Mouse (Mus musculus) MN1 (cell line): ENCODE results near the gene Kalrn.

Source experiments
- DNase-seq: peaks from one replicate; pipeline ENCODE4 v3.0.0-alpha.2; 2016; ENCODE audit warnings: low spot score

Gene Kalrn

DNA sequence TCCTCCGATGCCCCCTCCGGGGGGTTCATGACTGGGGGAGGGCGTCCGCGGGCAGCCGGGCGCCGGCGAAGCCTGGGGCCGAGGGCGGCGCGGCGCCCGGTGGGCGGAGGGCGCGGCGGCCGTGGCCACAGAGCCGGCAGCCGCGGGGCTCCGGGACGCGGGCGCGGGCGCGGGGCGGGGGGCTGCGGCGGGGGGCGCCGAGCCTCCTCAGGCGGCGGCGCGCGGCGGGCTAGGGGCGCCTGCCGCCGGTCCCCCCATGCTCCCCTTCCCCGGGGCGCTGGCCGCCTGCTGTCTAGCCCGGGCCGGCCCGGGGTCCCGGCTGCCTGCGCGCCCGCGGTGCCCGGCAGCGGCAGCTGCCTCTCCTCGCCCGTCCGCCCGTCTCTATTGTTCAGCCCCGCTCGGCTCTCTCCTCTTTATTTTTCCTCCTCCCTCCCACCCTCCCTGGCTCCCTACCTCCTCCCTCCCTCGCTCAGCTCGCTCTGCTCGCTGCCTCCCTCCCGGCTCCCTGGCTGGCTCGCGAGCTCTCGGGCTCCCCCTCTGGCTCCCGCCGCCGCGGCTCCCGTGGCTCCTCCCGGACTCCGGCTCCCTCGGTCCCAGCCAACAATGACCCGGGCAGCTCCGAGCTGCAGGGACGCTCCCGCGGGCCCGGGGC is at the start of gene Kalrn:
Gene Kalrn (minus strand): TSS at position 382 of the 652 bp plus-strand sequence.
- DNase-seq: peak; percentile 86

DNA sequence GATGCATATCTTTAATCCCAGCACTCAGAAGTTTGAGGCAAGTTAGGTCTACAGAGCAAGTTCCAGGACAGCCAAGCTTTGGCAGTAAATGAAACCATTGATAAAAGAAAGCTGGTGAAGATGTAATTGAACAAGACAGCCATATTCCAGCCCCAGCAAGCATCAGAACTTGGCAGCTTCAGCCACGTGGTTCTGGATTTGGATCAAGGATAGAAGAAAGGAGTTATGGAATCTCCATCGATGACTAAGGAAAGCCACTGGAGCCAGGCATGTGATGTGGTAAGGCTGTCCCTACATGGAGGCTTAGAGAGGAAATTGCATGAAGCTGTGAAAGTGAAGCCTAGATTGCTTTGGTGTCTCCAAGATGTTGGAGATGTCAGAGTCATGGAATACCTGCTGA is 40.7 kb upstream of the Kalrn start:
- DNase-seq: no peak

DNA sequence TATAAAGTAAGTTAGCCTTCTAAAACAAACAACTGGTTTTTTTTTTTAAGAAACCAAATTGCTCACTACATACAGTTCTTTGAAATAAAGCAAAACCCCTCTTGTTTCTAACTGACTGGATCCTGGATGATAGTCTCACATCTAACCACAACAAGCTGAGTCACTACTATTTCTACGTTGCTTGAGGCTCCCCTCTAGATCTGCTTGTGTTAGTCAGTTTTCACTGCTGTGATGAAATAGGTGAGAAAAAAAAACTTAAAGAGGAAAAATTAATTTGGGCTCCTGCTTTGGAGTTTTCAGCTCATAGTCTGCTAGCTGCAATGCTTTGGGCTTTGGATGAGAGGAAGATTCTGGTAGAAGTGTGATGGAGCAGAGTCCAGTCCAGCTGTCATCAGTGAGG is 36.8 kb upstream of the Kalrn start:
- DNase-seq: no peak

DNA sequence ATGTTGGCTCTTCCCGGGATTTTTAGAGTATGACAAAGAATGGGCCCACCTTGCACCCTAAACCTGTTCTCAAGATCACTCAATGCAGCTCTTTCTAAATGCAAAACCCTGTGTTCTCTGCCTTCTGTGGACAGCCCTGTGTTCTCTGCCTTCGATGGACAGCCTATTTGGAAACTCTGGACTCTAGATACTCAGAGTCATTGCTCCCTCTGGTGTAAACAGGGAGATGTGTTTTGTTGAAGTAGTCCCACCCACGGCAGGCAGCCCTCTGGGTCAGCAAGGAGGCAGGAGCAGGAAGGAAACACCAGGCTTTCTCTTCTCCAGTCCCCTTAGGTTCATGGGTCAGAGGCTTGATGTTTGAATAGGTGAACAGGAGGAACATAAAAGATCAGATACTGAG is 32.3 kb upstream of the Kalrn start:
- peak; percentile 55 for DNase-seq

DNA sequence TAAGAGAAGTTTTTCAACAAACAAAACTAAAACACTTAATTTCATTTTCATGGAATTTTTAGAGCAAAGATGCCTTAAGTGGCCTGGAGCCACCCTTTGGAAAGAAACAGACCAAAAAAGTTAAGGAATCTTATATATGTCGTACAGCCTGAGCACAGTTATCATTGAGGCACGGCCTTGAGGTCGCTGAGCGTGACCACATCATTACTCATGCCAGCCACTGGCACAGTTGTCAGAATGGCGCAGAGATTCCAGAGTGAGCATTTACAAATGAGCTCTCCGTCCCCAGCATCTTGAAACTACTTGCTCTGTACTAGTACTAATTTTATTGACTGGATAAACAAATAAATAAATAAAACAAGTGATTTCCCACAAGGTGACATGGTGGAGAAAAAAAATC is 30.5 kb upstream of the Kalrn start:
- DNase-seq: no peak

DNA sequence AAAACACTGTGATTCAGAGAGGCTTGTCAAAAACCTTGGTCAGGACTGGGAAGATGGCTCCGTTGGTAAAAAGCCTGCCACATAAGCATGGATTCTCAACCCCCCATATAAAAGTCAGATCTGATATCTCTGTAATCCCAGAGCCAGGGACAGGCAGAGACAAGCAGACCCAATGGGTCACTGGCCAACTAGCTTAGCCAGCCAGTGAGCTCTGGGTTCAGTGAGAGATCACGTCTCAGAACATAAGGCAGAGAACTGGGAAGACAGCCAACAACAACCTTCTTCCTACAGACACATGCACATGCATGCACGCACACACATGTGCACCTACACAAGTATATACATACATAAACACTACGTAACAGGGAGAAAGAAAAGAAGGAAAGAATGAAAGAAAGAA is 29.7 kb upstream of the Kalrn start:
- DNase-seq: no peak

DNA sequence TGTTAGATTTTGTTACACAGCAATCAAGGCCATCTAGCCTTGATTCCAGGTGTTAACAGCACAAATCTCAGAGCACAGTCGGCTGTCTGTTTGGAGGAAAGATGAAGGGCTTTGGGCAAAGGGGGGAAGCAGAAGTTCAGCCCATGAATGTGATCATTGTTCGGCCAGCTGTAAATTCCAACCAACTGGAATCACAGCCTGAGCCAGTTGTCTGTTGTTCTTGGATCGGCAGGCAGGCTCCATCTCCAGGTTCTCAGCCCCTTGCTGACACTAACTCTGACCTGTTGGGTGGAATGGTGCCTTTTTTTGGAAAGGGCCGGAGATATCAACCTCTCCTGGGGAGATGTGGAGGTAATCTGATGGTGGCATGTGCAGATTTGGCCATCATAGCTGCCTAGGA is 28.6 kb upstream of the Kalrn start:
- no peak for DNase-seq

DNA sequence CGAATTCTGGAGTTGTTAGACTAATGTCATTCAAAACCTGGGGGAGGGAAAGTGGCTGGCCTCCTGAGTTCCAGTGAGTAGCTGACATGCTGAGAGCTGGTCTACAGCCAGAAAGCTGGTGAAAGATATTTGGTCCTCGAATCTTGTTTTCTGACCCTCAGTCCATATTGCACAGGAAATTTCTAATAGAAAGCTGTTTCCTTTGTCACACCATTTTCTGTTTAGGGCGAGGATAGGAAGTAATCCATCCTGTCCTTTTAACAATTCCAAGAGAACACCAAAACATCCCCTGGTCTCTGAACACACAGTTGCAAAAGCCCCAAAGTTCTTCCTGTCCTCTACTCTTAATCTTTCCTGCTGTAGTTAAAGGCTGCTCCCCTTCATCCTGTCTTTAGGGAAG is 22.0 kb upstream of the Kalrn start:
- no peak for DNase-seq

DNA sequence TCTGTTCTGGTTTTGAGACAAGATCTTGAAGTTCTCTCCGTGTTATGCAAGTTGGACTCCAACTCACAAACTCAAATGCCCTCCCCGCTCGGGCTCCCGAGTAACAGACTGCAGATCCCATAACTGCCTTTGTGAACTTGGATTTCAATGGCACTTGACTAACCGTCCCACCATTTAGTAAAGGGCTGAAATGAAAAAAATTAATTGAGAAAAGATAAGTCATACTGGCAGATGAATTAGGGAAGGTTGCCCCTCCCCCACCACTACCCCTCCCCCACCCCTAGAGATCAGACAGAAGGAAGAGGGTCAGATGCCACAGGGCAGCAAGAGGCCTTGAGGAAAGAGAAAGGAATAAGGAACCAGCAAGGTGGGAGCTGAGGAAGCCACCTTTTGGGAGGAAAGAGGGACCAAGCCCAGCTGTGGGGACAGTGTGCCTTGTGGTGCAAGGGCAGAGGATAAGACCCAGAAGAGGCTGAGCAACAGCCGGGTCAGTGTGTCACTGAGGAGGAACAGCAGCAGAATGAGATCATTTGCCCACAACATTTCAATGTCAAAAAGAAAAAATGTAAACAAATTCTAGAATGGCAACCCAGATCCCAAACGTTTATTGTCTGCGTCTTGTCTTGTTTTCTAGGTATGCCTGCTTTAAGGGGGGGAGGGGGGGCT is 21.4 kb upstream of the Kalrn start:
- no peak for DNase-seq

DNA sequence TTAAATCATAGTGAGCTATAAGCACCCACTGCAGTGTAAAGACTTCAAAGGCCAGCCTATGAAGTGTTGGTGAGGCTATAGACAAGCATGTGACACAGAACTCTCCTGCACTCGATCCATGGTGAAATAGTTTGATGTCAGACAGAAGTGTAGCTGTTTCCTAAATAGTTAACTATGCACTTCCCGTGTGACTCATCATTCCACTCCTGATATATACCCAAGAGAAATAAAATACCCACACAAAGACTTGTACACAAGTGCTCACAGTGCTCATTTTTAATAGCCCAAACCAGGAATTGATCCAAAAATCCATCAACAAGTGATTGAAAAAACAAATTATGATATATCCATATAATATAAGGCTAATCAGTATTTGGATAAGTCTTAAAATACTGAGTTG is 19.4 kb upstream of the Kalrn start:
- DNase-seq: no peak

DNA sequence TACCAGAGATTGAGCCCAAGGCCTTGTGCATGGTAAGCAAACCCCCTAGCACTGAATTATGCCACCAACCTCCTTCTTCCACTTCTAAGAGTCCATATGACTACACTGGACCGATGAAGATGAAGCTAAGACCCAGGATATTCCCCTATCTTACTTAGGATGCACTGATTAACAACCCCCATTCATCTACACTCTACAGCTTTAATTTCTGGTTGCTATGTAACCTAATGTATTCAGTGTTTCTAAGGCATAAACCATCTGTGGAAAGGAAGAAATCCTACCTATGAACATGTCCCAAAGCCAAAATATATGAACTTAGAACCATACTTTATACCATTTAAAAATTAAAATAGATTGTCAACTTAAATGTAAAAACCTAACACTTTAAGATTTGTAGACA is 18.6 kb upstream of the Kalrn start:
- no peak for DNase-seq

DNA sequence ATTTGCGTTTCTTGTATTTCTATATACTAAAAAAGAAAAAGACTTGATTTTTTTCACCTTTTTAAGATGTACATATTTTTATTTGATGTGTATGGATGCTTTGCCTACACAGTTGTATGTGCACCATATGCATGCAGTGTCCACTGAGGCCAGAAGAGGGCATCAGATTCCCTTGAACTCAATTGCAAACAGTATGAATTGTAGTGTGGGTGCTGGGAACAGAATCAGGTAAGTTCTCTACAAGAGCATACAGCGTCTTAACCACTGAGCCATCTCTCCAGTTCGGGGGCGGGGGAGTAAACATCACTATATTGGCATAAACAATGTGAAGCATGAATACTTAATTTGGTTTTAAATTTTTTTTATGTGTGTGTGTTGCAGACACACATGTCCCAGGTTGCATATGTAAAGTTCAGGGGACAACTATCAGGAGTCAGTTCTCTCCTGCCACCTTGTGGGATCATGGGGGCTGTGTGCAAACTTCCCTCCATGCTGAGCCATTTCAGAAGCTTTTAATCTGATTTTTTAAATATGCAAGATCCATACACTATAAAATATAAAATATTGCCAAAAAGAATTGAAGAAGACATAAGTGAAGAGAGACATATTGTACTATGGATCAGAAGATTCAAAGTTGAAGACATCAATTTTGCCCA is 6.5 kb upstream of the Kalrn start:
- no peak for DNase-seq

DNA sequence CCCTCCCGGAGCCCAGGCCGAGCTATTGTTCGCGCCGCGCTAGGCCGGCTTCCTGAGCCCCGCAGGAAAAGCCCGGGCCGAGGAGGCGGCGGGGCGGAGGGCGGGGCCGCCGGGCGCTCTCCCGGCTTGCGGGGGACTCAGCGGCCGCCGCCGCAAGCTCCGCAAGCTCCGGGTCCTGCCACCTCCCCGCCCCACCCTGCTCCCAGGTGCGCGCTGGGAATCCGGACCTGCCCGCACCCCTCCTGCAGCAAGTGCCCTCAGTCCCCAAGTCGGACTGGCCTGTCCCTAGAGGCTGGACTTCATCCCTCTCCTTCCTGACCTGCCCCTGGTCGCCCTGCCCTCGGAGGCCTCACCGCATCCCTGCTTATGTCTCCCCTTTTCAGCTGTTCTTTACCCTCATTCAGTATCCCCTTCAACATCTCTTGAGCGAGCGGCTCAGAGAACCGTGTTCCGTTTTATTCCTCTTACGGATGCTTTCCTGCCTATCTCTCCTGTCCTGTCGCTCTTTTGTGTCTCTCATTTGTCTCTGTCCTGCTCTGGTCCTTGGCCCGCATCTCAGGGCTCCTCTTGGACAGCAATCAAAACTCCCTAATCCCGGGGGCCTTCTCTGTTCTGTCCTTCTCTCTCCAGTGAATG is 642 bp upstream of the Kalrn start:
- DNase-seq: peak; percentile 7

DNA sequence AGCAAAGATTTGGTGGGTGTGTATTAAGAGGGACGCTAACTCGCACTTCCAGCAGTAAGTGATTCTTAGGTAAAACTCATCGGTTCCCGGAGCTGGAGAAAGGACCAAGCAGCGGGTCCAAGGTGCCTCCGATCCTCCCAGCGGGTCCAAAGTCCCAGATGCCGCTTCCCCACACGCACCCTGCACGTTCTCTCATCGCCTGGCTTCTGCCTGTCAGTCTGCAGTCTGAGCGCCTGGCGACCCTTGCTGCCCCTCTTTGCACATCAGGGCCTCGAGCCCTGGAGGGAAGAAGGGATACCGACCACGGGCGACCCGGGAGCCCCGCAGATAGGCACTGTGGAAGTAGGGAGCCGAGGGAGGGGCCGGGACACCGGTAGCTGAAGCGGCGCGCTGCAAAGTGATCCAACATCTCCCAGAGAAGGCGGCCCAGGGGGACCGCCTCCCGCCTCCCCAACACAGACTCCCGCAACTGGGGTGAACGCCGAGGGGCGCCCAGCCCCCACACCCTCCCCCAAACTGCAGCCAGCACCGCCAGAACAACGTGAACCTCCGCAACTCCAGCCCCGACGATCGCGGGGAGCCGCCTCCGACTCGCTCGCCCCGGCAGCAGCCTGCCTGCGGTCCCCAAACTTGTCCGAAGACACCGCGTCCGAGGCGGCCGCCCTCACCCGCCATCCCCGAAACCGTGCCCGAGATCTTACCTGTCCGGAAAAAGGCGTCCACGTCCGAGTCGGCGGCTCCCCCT is 754 bp downstream of the Kalrn start:
- DNase-seq: peak; percentile 15

DNA sequence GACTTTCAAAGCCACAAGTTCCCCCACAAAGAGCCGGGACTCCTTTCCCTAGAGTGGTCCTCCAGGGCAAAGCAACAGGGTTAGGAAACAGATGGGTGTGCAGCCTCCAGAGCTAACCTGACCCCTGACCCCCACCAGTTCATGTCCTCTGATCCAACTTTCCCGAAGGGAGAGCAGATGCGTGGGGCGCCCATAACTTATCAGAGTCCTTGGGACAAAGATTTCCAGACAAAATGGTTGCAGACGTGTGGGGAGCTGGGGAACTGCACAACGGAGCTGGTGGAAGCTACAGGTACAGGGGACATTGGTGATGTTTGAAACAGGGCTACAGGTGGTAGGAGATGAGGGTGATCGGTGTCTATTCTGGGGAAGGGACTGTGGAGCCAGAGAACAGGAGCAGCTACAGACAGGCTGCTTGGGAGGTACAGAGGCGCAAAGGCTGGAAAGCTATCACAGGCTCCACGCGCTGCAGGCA is 1.4 kb downstream of the Kalrn start:
- DNase-seq: peak; percentile 27

DNA sequence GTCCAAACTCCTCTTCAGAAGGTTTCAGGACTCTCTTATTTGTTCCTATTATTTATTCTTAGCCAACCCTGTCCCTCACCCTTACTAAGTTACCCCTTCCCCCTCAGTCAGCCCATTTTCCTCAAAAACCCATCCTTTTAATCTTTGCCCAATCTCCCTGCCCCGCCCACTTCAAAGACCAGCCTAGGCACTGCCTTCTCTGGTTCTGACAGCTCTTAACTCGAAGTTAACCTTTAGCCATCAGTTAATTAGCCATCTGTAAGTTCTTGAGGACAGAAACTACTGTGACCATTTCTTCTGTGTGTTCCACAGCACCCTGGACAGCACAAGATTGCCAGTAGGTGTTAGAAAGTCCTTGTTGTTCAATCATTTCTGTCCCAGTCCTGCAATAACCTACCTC is 3.4 kb downstream of the Kalrn start:
- no peak for DNase-seq

DNA sequence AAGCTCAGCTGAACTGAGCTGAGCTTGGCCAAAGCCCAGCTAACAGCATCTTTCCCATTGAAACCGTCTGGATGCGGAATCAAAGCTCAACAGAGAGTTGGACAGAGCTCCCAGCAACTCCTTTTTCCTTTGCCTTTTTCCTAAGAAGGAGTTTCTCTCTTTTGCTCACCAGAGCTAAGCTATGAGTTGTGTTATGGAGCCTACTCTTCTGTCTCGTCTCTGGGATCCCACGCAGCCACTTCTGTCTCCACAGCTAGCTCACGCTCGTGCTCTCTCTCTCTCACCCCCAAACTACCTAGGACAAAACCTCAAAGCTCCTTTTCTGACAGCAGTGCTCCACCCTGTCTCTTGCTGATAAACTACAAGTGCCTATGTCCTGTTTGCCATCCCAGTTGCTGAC is 4.5 kb downstream of the Kalrn start:
- no peak for DNase-seq

DNA sequence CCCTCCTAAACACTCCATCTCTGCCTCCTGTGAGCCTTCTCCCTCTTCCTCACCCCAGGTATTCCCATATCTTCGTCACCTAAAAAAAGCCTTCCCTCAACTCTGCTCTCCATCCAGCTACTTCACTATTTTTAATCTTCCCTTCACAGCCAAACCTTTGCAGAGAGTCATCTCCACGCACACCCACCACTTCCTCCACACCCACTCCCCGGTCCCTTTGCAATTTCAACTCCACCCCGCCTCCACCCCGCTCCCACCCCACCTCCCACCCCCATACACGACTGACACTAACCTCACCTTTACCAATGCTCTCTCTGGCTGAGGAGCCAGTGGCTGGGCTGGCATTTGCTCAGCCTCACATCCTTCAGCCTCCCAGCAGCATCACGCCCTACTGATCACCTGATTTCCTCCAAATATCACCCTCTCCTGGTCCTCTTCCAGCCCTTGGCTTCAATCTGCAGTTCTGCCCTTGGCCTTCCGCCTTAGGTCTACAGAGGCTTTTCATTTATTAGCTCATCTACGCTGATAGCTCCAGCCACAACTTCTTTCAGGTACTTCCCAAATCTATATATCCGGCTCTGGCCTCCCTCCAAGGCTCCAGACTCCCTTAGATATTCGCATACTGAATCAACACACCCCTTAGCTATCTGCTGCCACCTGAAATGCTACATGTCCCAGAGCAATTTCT is 9.6 kb downstream of the Kalrn start:
- no peak for DNase-seq

DNA sequence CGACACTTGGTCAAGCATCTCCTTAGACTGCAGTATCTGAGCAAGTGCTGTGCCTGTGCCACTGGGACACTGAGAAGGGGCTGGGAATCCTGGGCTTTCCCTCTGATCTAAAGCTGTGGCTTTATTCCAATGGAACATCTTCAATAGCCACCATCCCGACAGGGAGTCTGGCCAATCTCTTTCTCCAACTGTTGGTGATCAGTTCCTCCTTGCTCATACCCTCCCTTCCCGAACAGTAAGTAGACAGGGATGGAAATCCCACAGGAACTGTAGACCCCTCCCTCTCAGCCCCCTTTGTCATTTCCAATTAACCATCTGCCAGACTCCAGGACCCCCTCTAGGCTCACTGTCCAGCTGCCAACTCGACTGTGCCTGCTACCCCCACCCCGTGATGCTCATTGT is 11.6 kb downstream of the Kalrn start:
- DNase-seq: no peak

DNA sequence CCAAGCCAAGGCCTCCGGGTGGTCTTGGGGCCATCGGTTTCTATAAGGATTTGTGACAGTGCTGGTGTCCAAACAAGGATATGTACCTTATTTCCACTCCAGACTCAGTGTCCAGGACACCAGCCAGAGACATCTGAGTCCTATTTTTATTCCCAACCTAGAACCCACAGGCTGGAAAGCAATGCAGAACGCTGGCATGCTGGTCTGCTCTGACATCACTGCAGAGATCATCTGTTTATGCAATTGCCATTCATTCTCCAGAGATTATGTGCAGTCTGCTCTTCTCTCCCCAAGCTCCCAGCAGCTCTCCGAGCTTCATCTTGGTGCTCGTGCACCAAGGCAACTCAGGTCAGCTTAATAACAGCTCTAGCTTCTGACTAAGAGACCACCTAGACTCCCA is 12.5 kb downstream of the Kalrn start:
- DNase-seq: no peak

DNA sequence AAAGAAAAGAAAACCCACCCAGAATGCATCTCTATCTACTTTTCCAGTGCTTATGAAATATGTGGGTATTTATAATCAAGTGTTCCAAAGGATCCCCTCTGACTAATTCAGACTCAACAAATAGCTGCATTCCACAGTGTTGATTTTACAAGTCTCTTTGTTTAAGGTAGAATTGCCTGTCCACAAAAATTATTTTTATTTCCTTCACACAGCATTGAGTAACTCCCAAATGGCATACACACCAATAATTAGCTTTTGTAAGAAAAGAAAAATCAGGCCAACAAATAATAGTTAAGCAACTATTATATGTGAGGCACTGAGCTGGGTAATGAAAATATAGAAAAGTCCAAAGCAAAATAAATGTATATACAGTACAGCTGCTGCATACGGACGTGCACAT is 12.9 kb downstream of the Kalrn start:
- no peak for DNase-seq

DNA sequence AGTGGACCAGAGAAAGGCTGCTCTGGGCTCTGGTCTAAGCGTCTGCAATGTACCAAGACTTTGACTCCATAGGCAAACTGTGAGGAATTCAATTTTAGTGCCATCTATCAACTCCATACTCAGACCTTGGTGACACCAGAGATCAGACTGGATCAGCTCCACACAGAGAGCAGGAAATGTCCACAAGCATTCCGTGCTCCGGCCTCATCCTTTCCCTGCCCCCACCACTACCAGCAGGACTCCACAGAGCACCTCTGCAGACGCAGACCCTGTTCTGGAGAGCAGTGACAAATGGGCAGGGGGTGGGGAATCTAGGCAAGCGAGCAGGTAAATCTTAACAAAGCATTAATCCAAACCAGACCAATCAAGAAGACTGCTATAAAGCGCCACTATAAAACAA is 15.4 kb downstream of the Kalrn start:
- no peak for DNase-seq
